Mouse (Mus musculus): Measurements from ENCODE around the gene Pxk. TPM values are rescaled to one million over a fixed set of nuclear protein-coding genes. Genes with fewer than 3 reads are reported as not detected.
"Not testable (repeated sequence)": the region's sequence is repeated elsewhere in the genome, so short reads cannot be mapped to it uniquely, and the experiment has no call there.

Pxk gene
- total RNA-seq, 2 experiments from 2014 or later = 26.8 to 32.8 TPM

DNA sequence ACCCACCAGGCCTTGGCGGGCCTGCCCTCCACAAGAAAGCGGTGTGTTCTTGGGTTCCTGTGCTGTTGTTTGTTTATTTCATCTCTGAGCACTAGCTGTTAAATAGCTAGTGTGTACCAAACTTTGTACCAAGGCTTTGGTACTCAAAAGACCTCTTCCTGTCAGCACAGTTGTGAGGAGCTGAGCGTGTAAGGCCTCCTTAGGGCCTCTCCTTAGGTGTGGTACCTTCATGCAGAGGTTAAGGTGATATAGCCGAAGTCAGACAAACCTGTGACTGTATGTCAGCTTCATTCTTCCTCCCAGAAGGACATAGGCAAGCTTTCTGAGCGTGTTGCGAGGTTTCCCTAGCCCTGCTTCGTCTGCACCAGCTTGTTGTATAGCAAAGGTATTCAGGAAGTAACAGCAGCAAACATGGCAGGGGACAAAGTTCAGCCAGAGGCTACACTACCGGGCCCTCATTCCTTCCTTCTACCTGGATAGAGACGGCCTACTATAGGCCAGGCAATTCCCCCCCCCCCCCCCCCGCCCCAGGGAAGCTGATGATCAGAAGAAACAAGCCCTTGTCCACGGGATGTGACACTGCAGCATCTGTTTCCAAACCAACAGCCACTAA lies 48.7 kb downstream of the Pxk start:
- DNase-seq = no peak

DNA sequence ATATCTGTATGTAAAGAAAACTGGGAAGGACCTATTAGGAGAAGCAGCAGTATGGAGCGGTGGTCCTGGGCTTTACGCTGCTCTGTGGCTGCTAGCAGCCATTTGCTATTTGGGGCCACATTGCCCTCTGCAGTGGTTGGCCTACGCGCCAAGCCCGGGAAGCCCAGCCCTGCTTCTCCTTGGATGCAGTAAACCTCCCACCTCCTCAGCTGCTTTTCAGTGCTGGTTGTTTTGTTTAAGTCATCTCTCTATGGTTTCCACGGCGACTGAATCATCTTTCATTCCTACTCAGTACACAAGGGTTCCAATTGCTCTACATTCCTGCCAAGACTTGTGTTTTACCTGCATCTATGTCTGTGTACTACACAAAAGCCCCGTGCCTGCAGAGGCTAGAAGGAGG lies 50.8 kb downstream of the Pxk start:
- no peak for DNase-seq

DNA sequence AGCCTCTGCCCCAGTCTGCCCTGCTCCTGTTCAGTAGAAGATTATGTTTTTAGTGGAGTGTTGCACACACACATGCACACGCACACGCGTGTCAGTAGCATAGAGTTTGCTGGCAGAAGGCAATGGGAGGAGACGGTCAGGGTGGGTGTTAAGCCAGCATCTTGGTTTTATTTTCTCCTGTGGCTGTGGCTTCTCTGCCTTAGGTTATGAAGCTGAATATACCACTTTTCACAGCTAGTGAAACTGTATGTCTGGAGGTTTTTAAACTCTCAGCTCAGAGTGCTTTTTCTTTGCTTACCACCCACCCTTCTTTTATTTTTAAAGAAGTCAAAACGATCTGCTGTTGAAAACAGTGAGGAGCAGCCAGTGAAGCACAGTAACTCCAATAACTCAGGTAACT lies 53.7 kb downstream of the Pxk start:
- no peak for DNase-seq

DNA sequence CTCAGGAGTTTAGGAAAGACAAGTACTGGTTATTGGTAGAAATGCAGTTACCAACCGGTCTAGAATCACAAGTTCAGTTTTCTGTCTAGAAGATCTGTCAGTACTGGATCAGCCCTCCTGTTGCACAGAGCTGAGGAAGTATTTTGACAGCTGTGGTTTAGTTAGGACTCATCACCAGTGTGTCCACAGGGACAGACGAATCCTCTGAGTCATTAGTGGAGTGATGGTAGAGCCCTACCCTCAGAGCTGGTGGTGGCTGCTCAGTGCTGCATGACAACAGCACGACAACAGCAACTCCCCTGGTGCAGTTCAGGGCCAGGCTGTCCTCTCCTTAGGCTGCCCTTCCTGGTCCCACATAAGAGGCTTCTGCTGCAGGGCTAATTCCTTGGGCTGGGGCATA lies 56.1 kb downstream of the Pxk start:
- DNase-seq = no peak

DNA sequence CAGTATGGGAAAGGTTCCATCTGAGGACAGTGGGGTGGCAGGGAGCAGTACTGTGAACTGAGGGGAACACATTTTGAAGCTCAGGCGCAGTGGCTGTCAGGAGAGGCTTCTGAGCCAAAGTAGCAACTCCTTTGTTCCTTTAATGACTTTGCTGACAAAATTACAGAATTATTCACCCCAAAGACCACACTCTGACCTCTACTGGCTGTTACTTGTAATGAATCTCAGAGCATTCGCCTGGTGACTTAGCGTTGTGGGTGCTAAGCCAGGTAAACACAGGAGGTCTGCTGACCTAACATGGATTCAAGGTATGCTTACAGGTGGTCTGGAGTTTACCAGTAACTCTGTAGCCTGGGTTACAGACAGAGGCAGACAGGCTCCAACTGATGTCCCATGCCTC lies 58.9 kb downstream of the Pxk start:
- no peak for DNase-seq

DNA sequence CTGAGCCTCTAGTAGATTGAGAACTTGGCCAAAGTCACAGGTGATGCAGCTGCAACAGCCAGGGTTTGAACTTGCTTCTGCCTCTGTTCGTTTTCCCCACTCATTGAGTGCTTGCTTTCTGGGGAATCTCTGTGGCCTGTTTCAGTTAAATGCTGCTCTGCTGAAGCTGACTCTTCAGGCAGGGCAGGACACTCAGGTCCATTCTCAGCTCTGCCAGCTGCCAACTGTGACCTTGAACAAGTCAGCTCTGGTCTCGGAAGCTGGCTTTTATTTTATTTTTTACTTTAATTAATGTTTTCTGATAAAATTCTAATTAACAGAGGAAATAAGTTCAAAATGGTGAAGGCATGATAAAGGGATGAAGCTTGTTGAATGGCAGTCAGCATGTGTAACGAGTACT lies 60.7 kb downstream of the Pxk start:
- DNase-seq = no peak

DNA sequence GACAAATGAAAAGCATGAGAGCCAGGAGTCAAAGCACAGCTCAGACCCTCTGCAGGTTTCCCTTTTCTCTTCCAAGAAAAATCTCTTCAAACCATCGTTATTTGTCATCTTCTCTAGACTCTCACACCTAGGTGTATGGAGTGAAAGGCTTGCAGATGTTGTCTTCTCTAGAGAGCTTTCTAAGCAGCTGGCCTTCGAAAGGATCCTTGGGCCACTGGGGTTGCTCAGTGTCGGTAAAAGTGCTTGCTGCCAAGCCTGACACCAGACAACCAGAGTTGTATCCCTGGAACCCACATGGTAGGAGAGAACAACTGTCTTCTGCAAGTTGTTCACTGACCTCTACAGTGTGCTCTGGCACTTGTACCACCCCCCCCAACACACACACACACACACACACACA lies 61.1 kb downstream of the Pxk start:
- DNase-seq = no peak

DNA sequence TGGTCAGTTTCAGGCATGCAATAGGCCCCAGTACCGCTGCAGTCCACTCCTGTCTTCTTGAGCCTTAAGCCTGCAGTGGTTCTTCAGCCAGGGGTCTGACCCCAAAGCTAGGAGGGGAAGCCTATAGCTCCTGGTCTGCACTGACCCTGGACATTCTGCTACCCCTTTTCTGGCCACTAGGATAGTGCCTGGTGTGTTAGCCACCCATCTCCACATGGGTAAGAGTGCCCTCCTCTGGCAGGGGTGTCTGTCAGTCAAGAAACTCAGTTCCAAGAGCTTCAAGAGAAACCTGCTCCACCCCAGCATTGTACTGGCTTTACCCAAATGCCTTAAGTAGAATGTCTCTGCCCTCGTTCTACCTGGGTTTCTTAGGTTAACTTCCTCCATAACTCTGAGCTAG lies 63.8 kb downstream of the Pxk start:
- no peak for DNase-seq

DNA sequence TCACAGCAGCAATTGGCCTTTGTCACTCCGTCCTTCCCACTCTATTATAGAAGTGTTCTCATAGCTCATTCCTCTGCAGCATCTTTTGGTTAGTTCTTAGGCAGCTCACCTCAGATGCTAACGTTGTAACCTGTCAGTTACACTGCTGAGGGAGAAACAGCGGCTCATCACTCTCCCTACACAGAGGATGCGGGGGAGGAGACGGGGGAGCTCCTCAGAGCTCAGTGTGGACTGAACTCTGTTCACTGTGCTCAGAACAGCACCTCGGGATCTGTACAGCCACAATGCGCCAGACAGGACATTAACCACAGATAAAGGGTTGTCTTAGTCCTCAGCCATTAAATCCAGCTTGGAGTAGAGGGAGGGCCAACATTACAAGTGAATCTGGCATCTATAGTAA lies 66.5 kb downstream of the Pxk start:
- no peak for DNase-seq

DNA sequence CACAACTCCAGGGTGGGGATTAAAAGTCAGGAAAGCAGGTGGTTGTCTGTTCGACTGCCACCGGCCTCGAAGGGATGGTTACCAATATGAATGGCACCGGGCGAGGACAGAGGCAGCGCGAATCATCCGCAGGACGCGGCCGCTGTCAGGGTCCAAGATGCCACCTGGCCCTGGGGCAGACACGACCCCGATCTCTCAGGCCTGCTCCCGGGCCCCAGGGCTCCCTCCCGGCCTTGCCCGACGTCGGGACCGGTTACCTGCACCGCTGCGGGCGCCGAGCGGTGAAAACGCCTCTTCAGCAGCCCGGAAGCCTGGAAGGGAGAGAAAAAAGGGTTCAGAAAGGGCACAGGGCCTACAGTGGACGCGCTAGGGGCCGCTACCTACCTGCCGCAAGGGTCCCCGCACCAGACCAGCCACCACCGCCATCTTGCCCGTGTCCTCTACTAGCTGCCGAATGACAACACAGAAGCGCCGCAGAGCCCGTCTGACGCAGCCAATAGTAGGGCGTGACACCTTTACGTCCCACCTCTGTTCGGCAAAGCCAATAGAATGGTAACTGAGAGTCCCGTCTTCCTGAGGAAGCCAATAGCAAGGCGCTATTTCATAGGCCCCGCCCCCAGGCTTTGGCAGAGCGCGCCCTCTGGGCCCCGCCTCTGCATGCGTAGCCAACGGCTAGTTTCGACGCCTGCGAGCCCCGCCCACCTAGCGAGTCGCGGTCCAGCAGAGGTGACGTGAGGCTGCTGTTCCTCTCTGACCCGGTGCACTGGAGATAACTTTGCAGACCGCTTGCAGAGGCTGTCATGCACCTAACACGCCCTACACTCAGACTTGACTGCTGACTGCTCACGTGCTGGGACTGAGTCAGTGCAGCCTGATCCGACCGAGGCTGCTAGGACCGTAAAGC lies 74.7 kb downstream of the Pxk start, which contains the start of gene Pdhb:
Pdhb (minus strand) TSS at position 519 of the 904 bp plus-strand sequence.
- peak; percentile 97 to 99 for DNase-seq

DNA sequence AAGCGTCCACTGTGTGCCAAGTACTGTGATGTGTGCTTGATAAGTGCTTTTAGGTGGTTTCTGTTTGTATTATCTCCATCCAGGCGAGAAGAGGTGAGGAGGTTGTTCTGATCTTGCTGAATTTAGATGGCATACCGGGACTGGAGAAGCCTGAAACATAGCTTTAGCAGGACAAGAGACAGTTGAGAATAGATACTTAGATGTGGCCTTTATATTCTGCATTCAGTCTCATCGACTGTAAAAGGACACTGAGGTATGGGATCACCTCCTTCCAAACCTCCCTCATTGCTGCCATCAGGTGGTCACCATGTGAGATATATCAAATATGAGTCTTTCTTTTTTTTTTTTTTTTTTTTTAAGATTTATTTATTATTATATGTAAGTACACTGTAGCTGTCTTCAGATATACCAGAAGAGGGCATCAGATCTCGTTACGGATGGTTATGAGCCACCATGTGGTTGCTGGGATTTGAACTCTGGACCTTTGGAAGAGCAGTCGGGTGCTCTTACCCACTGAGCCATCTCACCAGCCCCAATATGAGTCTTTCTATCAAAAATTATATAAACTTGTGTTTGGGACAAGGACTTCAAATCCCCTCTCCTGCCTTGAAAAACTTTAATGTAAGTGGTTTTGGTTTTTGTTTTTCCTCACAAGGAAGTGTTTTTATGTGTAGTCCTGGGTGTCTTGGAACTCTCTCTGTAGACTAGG lies 75.7 kb downstream of the Pxk start:
- not testable (repeated sequence) for DNase-seq

DNA sequence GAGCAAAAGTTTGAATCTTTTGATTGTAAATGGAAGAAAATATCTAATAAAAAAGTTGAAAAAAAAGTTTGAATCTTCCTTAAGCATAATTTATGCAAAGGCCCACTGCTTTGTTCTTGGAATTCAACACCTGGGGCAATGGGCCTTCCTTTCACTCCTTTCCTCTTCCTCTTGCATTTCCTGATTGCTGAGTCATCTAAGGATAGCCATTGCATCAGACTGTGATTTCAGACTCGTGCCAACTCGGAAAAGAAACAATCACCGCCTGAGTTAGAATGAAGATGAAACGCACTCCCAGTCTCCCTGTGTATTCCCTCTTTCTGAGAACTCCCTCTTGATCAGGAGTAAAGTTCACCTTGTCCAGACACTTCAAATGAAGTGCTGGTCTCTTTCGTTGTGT lies 76.6 kb downstream of the Pxk start:
- no peak for DNase-seq

DNA sequence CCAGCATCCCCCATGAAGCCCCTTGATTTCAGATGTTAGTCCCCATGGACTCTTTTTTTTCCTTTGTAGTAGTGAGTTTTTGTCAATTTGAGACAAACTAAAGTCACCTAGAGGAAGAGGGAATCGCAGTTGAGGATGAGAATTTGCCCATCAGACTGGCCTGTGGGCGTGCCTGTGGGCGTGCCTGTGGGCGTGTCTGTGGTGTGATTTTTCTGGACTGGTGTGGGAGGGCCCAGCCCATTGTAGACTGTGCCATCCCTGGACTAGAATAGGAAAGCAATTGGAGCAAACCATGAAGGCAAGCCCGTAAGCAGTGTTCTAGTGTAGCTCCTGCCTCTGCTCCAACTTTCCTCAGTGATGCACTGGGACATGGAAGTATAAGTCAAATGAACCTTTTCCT lies 78.2 kb downstream of the Pxk start:
- DNase-seq = no peak

DNA sequence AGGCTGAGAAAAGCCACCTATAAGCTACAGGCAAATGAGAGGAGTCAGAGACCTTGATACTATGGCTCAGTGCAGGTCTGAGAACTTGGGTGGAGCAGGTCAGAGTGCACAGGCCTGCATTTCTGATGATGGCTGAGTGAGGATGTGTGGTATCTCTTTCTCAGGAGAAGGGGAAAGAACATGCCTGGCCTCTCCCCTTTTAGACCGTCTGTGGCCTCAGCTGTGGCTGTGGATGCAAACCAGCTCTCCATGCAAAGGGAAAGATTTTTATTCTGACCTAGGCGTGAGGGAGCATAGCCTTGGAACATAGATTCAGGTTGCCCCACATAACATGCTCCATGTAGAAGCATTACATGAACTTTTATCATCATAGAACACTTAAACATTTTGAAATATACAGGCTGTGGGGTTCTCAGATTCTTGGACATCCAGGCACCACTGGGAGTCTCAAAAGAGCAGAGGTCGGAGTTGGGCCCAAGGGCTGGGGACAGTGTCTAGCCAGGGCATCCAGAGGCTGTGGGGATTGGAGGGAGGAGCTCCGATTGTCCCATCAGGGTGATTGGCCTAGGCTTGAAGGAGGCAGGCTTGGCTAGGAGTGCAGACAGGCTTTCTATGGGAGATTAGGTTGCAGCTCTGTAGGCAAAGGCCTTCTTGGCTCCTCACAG lies 82.5 kb downstream of the Pxk start:
- no peak for DNase-seq

DNA sequence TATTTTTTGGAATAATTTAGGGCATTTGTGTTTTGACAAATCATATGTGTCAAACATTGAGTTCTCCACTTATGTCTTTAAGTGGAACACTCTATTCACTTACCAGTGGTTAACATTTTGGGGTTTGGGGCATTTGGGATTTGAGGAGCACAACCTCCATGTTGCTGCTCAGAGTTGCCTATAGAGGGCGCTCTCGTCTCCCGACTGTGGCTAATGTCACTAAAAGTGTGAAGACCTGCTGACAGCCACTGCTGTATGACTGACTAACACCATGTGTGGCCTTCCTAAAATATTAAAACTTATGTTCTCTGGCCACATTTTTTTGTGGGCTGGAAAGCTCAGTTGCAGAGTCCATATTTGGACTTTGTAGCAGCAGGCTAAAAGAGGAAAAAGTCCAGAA lies 85.3 kb downstream of the Pxk start:
- DNase-seq = no peak

DNA sequence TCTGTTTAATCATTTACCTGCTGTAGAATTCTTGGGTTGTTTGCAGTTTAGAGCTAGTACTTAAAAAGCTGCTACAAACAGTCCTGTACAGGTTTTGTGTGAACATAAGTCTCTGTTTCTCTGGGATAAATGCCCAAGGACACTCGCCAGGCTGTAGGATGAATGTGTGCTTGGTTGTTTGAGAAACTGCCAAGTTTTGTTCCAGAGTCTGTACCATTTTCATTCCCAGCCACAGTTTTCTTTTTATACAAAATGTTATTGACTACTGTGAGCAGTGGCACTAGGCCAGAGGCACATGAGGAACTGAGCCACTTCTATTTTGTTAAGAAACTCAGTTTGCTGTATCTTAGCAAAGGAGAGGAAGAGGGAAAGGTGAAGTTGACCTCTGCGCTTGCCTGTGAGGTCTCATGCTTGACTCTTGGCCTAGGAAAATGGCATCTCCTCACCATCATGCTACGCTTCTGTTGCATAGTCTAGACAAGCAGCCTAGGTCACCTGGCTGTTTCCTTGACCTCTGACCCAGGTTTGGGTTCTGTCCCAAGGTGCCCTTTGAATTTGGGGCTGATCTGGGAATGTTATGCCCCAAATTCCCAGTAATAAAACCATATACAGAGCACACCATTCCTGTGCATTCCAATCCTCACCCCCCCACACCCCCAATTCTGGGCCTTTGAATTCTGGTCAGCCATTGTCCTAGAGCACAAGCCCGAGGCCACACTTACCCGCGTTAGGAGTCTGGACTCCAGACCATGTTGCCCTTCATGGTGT lies 88.5 kb downstream of the Pxk start:
- DNase-seq = peak; percentile 57 to 63

DNA sequence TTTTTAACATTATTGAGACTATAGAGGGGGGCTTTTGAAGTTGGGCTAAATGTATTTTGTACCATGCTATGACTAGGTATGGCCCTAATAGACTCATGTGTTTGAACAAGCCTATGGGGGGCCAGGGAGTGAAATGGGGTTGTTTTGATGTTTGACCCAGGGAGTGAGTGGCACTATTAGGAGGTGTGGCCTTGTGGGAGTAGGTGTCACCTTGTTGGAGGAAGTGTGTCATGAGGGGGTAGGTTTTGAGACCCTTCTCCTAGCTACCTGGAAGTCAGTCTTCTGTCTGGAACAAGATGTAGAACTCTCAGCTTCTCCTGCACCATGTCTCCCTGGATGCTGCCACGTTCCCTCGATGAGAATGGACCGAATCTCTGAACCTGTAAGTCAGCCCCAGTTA lies 92.5 kb downstream of the Pxk start:
- DNase-seq = no peak

DNA sequence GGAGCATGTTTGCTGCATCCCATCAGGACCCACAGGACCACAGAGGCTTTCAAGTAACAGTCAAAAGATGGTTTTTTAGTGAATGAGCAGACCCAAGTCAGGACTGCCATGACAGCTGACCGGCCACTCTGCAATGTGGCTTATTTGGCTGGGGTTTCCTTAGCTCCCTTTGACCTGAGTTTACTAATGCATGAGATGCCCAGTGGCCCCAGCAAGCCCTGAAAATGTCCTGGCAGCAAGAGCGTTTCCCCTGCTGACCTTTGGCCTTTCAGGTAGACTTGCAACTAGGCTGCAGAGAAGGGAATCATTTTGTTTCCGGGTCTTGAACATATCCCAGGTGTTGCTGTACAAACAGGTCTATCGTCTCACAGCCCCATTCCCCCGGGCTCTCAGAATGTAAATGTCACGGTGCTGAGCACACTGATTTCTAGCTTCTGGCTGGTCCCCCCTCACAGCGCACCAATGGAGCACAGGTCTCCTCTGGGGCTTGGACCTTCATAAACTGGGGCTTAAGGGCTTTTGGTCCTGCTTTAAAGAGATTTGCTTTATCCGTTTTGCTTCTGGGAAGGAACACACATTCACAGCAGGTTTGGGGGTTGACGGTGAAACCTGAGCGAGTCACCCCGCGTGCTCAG lies 93.4 kb downstream of the Pxk start:
- no peak for DNase-seq

DNA sequence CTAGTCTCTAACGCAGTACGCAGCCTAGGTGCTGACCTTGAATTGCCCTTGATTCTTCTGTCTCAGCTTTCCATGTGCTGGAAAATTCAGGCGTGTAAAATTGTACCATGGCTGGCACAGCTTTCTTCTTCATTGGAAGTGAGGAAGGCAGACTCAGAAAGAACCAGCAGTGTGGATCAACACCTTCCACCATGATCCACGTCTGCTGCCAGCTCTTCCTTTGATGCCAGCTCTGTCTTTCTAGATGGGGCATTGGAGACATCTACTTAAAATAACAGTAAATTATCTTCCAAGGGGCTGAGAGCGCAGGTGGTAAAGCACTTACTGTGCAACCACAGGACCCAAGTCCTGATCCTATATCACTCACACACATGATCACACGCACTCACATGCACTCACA lies 94.7 kb downstream of the Pxk start:
- no peak for DNase-seq

DNA sequence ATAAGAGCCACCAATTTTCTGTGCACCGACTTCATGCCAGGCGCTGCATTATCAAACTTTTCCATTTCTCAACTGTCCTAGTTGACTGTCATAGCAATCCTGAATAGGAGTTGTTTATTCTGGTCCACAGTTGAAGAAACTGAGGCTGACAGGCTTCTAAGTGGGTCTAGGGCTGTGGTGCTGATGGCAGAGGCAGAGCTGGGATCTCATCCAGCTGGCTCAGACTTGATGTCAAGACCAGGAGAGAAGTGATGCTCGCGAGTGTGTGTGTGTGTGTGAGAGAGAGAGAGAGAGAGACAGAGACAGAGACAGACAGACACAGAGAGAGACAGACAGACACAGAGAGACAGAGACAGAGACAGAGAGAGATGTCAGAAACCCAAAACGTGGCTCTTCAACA lies 102.8 kb downstream of the Pxk start:
- no peak for DNase-seq

DNA sequence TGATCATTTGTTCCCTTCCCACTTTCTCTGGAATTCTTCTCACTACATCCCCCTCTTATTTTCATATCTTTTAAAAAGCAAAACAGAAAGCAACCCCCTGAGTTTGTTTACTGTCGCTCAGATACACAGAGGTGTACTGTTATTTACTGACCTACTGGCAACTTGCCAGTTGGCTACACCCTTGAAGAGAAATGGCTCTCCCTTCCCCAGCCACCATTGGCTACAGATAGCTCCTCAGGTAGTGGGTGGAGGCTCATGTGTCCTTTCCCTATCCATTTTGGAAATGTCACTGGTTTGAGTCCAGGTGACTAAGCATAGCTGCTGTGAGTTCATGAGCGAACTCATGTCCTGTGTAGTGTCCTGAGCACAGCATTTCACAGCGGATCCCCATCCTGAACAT lies 103.7 kb downstream of the Pxk start:
- DNase-seq = no peak

Measured in layer of hippocampus, postnatal 36 days (tissue).